In the genomic region with DNA sequence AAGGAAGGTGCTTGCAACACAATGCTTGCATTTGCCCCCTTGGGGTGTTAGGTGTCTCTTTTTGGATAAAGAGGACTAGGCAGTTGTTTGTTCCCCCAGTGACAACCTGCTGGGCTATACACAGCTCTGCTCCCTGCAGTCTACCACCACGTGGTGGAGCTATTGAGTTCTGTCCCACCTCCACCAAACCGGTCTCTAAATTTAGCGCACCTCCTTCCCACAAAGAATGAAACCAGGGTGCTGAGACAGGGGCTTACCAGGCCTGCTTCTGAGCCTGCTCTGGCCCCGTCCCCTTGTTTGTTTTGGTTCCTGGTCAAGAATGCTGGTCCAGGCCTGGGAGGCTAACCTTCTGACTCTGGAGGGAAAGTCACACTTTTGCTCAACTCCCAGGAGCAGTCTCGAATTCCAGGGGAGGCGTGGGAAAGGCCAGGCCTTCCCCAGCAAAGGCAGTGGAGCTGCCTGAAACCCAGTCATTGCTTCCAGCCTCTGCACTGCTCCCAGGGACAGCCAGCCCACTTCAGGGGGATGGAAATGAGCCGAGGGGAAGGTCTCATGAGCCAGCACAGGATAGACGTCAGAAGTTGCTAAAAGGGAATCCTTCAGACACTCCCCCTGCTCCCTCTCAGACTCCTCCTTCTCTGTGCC, we compare ENCODE assay signal across 9 mouse cellular contexts. TPM values are rescaled to one million over a fixed set of nuclear protein-coding genes. Genes with fewer than 3 reads are reported as not detected.
DNase-seq lines count a peak whose midpoint lies in the region; ATAC-seq and TF ChIP-seq lines count a peak whose summit lies in the region.
"Had no signal": no experiment of that assay in that cellular context is flagged by ENCODE, and none has a peak within 500 bp of the region (broad histone marks: within the 10 kb centered on the region; RNA-seq: fewer than 3 reads in every experiment).

No protein-coding gene starts in this region.

- no peak overlapping the region for H3K4me3 ChIP-seq in C2C12 (ENCODE audit: insufficient read depth, poor library complexity, severe bottlenecking)
- peak overlapping the region; percentile 16; the same call in 1 of the 2 replicates for H3K4me3 ChIP-seq in brown adipose tissue, adult 24 weeks (ENCODE audit: insufficient read depth, low read depth, low read length)
- H3K4me3 ChIP-seq in lung, postnatal 0 days (ENCODE audit: low read depth, low read length), result no peak overlapping the region
- H3K4me3 ChIP-seq in stomach, postnatal 0 days (ENCODE audit: low read depth, low read length), result no peak overlapping the region
- H3K4me3 ChIP-seq: neural tube, embryonic 12.5 days had no signal

- peaks cover 30% of the 10 kb centered on the region for H3K27me3 ChIP-seq in C2C12 (ENCODE audit: control insufficient read depth, insufficient read depth, insufficient read length)
- H3K27me3 ChIP-seq in lung, postnatal 0 days (replicated peaks; ENCODE audit: insufficient read depth, low read length), result no peaks in the 10 kb centered on the region
- no peaks in the 10 kb centered on the region for H3K27me3 ChIP-seq in stomach, postnatal 0 days (ENCODE audit: control insufficient read depth, insufficient read depth, low read length)

- peak overlapping the region; percentile 73 for H3K27ac ChIP-seq in brown adipose tissue, adult 24 weeks (replicated peaks; ENCODE audit: low read depth, low read length)
- no peak overlapping the region for H3K27ac ChIP-seq in lung, postnatal 0 days (ENCODE audit: low read length)
- H3K27ac ChIP-seq in stomach, postnatal 0 days (replicated peaks), result no peak overlapping the region; the same call in 1 of the 2 replicates
- H3K27ac ChIP-seq: neural tube, embryonic 12.5 days had no signal

- no peak overlapping the region for H3K4me2 ChIP-seq in lung, postnatal 0 days (replicated peaks; ENCODE audit: low read depth, low read length)
- no peak overlapping the region for H3K4me2 ChIP-seq in stomach, postnatal 0 days (replicated peaks; ENCODE audit: low read depth)
- H3K4me2 ChIP-seq: neural tube, embryonic 12.5 days had no signal

- no peaks in the 10 kb centered on the region for H3K36me3 ChIP-seq in C2C12 (ENCODE audit: control insufficient read depth, insufficient read depth)
- H3K36me3 ChIP-seq in lung, postnatal 0 days (ENCODE audit: insufficient read depth, low read length), result no peaks in the 10 kb centered on the region
- peaks cover 6% of the 10 kb centered on the region; the same call in 1 of the 2 replicates for H3K36me3 ChIP-seq in stomach, postnatal 0 days (ENCODE audit: control insufficient read depth, insufficient read depth, low read length)
- H3K36me3 ChIP-seq: neural tube, embryonic 12.5 days had no signal

- H3K9ac ChIP-seq in lung, postnatal 0 days (replicated peaks; ENCODE audit: low read depth), result no peak overlapping the region
- 0 out of 2 replicates have a peak overlapping the region, but pooled peaks have one; percentile 23 for H3K9ac ChIP-seq in stomach, postnatal 0 days (ENCODE audit: low read length)
- H3K9ac ChIP-seq: neural tube, embryonic 12.5 days had no signal

- peak; percentile 23 to 30 for DNase-seq in cerebellum, postnatal 36 days
- DNase-seq in cerebellum, adult 9-11 months, result no peak
- DNase-seq in gastrocnemius, postnatal 25 days, result peak; percentile 72
- peak; percentile 70 to 74 for DNase-seq in kidney, adult 8-10 months
- peak; percentile 70 for DNase-seq in lung, postnatal 0 days (ENCODE audit: low spot score)
- peak; percentile 66 for DNase-seq in stomach, postnatal 0 days (ENCODE audit: low spot score)

- ATAC-seq in lung, postnatal 0 days, result peak; percentile 66
- peak; percentile 48; the same call in 1 of the 2 replicates for ATAC-seq in stomach, postnatal 0 days (ENCODE audit: low FRiP score, low TSS enrichment)

- 0 out of 2 replicates have a peak, but pooled peaks have one; percentile 15 for TF ChIP-seq EP300 in lung, postnatal 0 days (IDR thresholded peaks at IDR 0.05)
- TF ChIP-seq EP300 in stomach, postnatal 0 days (optimal IDR thresholded peaks at IDR 0.05), result no peak

- no peaks in the 10 kb centered on the region for H3K9me3 ChIP-seq in lung, postnatal 0 days (ENCODE audit: low read length)
- H3K9me3 ChIP-seq in stomach, postnatal 0 days (ENCODE audit: control insufficient read depth, low read length), result no peaks in the 10 kb centered on the region
- H3K9me3 ChIP-seq: neural tube, embryonic 12.5 days had no signal

- peaks cover 5% of the 10 kb centered on the region for H3K4me1 ChIP-seq in brown adipose tissue, adult 24 weeks (ENCODE audit: control insufficient read depth, insufficient read depth, insufficient read length, low read length)
- H3K4me1 ChIP-seq in lung, postnatal 0 days (ENCODE audit: insufficient read depth, low read depth, low read length), result 0 out of 2 replicates have a peak, but pooled peaks cover 8% of the 10 kb centered on the region
- H3K4me1 ChIP-seq in stomach, postnatal 0 days (replicated peaks; ENCODE audit: control insufficient read depth, insufficient read depth), result 0 out of 2 replicates have a peak, but pooled peaks cover 4% of the 10 kb centered on the region
- H3K4me1 ChIP-seq: neural tube, embryonic 12.5 days had no signal

- TF ChIP-seq CTCF in C2C12 (IDR thresholded peaks at IDR 0.05; ENCODE audit: control insufficient read depth, insufficient read depth, insufficient read length), result peak; percentile 31
- peak; percentile 78 for TF ChIP-seq CTCF in lung, postnatal 0 days (IDR thresholded peaks at IDR 0.05)
- TF ChIP-seq CTCF in stomach, postnatal 0 days (IDR thresholded peaks at IDR 0.05; ENCODE audit: low read depth), result peak; percentile 75

- no peaks in the 10 kb centered on the region for H3K79me3 ChIP-seq in C2C12 (ENCODE audit: low read depth)

- H3ac ChIP-seq in C2C12 (ENCODE audit: control insufficient read depth, insufficient read length, low read depth), result no peak overlapping the region

- H3K79me2 ChIP-seq in C2C12 (ENCODE audit: control insufficient read depth, insufficient read depth), result no peaks in the 10 kb centered on the region

- 27% methylated on average over 8 of the region's 8 CpGs for WGBS in lung, postnatal 0 days
- 23% methylated on average over 8 of the region's 8 CpGs for WGBS in stomach, postnatal 0 days

TF ChIP-seq in C2C12, 6 proteins besides CTCF, POLR2A, EP300 and RAD21:
- TF ChIP-seq USF1 (IDR thresholded peaks at IDR 0.05; ENCODE audit: low read depth) (peak; percentile 24), CEBPB (IDR thresholded peaks at IDR 0.05; ENCODE audit: low read depth) (no peak), MAX (IDR thresholded peaks at IDR 0.05) (peak; percentile 36), FOSL1 (IDR thresholded peaks at IDR 0.05; ENCODE audit: insufficient read depth, low read length, poor library complexity, severe bottlenecking) (no peak), MYOG (IDR thresholded peaks at IDR 0.05; ENCODE audit: control insufficient read depth, extremely low read depth, insufficient read length) (no peak), MYOD1 (IDR thresholded peaks at IDR 0.05; ENCODE audit: control insufficient read depth, insufficient read length, low read depth) (no peak)

RNA-seq across cellular contexts. Expression of a gene that starts 37.1 kb away (rescaled TPM):
- 0.22 TPM for polyA plus RNA-seq in C2C12 (2012; fragmentation: generic; extraction: Trizol)
- 0.99 and 1.8 TPM in 2 replicates for polyA plus RNA-seq in brown adipose tissue, adult 24 weeks (2012; ENCODE audit: insufficient read depth, insufficient read length, missing spikeins)
- 1 to 10 TPM; 2.6 to 4.1 TPM for total RNA-seq in gastrocnemius, postnatal 25 days (2021)
- polyA plus RNA-seq in lung, postnatal 0 days (2015; fragmentation: Nextera tagmentation; extraction: Ambion mirVana), result 0.98 and 1.5 TPM in 2 replicates
- polyA plus RNA-seq in stomach, postnatal 0 days (2015; fragmentation: Nextera tagmentation; extraction: Ambion mirVana), result 1.1 and 1.4 TPM in 2 replicates
